Mouse (Mus musculus) stomach, postnatal 0 days (tissue): Measurements from ENCODE around the gene Fundc1. TPM values are rescaled to one million over a fixed set of nuclear protein-coding genes. Genes with fewer than 3 reads are reported as not detected.

ENCODE experiments used
- ATAC-seq: fragments of 200-750 bp; cut with Nextera tagmentation; 2 replicates; pipeline ENCODE4 v1.8.0; 2017; ENCODE audit not compliant: low FRiP score, low TSS enrichment
- DNase-seq: peaks from one replicate; pipeline ENCODE4 v3.0.0-alpha.2; 2016; ENCODE audit warnings: low spot score
- H3K27ac ChIP-seq: fragments of 300-500 bp; sonication (generic); replicated peaks from 2 replicates; pipeline ENCODE4 v1.5.1; 2014; ENCODE audit warnings: mild to moderate bottlenecking, control low read depth
- H3K27me3 ChIP-seq: fragments of 300-500 bp; sonication (generic); 2 replicates; pipeline ENCODE4 v1.6.1; 2014; ENCODE audit warnings: low read length; ENCODE audit not compliant: control insufficient read depth, insufficient read depth
- H3K36me3 ChIP-seq: fragments of 300-500 bp; sonication (generic); 2 replicates; pipeline ENCODE4 v1.6.1; 2014; ENCODE audit warnings: low read length, mixed read lengths; ENCODE audit not compliant: control insufficient read depth, insufficient read depth
- H3K4me1 ChIP-seq: fragments of 300-500 bp; sonication (generic); replicated peaks from 2 replicates; pipeline ENCODE4 v1.6.1; 2014; ENCODE audit warnings: antibody characterized with exemption; ENCODE audit not compliant: control insufficient read depth, insufficient read depth
- H3K4me2 ChIP-seq: fragments of 300-500 bp; sonication (generic); replicated peaks from 2 replicates; pipeline ENCODE4 v1.6.1; 2014; ENCODE audit warnings: low read depth, mild to moderate bottlenecking, control low read depth, moderate library complexity
- H3K4me3 ChIP-seq: fragments of 300-500 bp; sonication (generic); 2 replicates; pipeline ENCODE4 v1.5.1; 2014; ENCODE audit warnings: low read depth, low read length, control low read depth
- H3K9ac ChIP-seq: fragments of 300-500 bp; sonication (generic); 2 replicates; pipeline ENCODE4 v1.6.1; 2014; ENCODE audit warnings: mild to moderate bottlenecking, low read length, control low read depth, mixed read lengths
- H3K9me3 ChIP-seq: fragments of 300-500 bp; sonication (generic); 2 replicates; pipeline ENCODE4 v1.6.1; 2016; ENCODE audit warnings: low read length; ENCODE audit not compliant: control insufficient read depth
- CTCF ChIP-seq: IDR thresholded peaks from 2 replicates; pipeline ENCODE4 v1.5.1; 2016; ENCODE audit warnings: antibody characterized with exemption, low read depth, mild to moderate bottlenecking, moderate library complexity
- EP300 ChIP-seq: optimal IDR thresholded peaks from 2 replicates; pipeline ENCODE3; 2016; ENCODE audit warnings: antibody characterized with exemption
- WGBS: fragments of 180-500 bp; shearing (Covaris S2); extraction: QIAGEN DNeasy Blood & Tissue Kit; methylation state at CpG from one replicate; pipeline ENCODE4 v1.1.7; 2014; 5-methylcytosine and 5-hydroxymethylcytosine counted together
- polyA plus RNA-seq: library from polyadenylated mRNA; unstranded; fragments of >200 nt; fragmentation: Nextera tagmentation; extraction: Ambion mirVana; gene quantifications from 2 replicates; pipeline ENCODE4 v1.2.1, GENCODE M21; 2015

The Fundc1 gene
- polyA plus RNA-seq, 1 experiment from 2014 or later, result 37.4 TPM

- H3K9ac ChIP-seq, result no peak overlapping the region
- TF ChIP-seq EP300 (no peak), CTCF (no peak)
- peak; percentile 14 for DNase-seq
- ATAC-seq, result no peak
- no peaks in the 10 kb centered on the region for H3K9me3 ChIP-seq
- no peaks in the 10 kb centered on the region for H3K27me3 ChIP-seq
- no peak overlapping the region for H3K27ac ChIP-seq
- no peaks in the 10 kb centered on the region for H3K36me3 ChIP-seq
- whole genome bisulfite sequencing, result 27% methylated on average over 6 of the region's 6 CpGs
- H3K4me3 ChIP-seq, result no peak overlapping the region
- no peak overlapping the region for H3K4me2 ChIP-seq
- no peaks in the 10 kb centered on the region for H3K4me1 ChIP-seq
These were observed 24.9 kb downstream of the Fundc1 start for GRCm38 (mm10) chrX:17547143-17547806.

GRCm38 (mm10) chrX:17544860-17545492 lies 27.1 kb downstream of the Fundc1 start:
- H3K27ac ChIP-seq, result no peak overlapping the region
- TF ChIP-seq EP300 (no peak), CTCF (no peak)

GRCm38 (mm10) chrX:17537701-17538100 lies 34.4 kb downstream of the Fundc1 start:
- Histone ChIP-seq H3K9me3 (no peaks in the 10 kb centered on the region), H3K4me2 (no peak overlapping the region), H3K4me1 (no peaks in the 10 kb centered on the region), H3K9ac (no peak overlapping the region), H3K27ac (no peak overlapping the region), H3K27me3 (no peaks in the 10 kb centered on the region), H3K36me3 (no peaks in the 10 kb centered on the region), H3K4me3 (no peak overlapping the region)
- no peak for ATAC-seq
- 76% methylated on average over 4 of the region's 4 CpGs for WGBS
- TF ChIP-seq CTCF (no peak), EP300 (no peak)
- DNase-seq, result no peak

More at GRCm38 (mm10) chrX:17544860-17545492, 27.1 kb downstream of the Fundc1 start:
- no peak overlapping the region for H3K4me3 ChIP-seq
- no peak overlapping the region for H3K4me2 ChIP-seq
- DNase-seq (no peak), ATAC-seq (no peak)
- no peaks in the 10 kb centered on the region for H3K36me3 ChIP-seq
- no peaks in the 10 kb centered on the region for H3K27me3 ChIP-seq
- no peaks in the 10 kb centered on the region for H3K9me3 ChIP-seq
- H3K4me1 ChIP-seq, result no peaks in the 10 kb centered on the region
- no peak overlapping the region for H3K9ac ChIP-seq
- 22% methylated on average over 2 of the region's 2 CpGs for WGBS

GRCm38 (mm10) chrX:17527008-17527407 lies 45.1 kb downstream of the Fundc1 start:
- Histone ChIP-seq H3K4me1 (no peaks in the 10 kb centered on the region), H3K27me3 (no peaks in the 10 kb centered on the region), H3K9ac (no peak overlapping the region), H3K4me3 (no peak overlapping the region), H3K36me3 (no peaks in the 10 kb centered on the region), H3K4me2 (no peak overlapping the region), H3K27ac (no peak overlapping the region), H3K9me3 (no peaks in the 10 kb centered on the region)
- WGBS, result 68% methylated on average over 2 of the region's 2 CpGs
- TF ChIP-seq EP300, result no peak
- TF ChIP-seq CTCF, result no peak
- DNase-seq (no peak), ATAC-seq (no peak)

GRCm38 (mm10) chrX:17521221-17521716 lies 50.9 kb downstream of the Fundc1 start:
- H3K9me3 ChIP-seq, result no peaks in the 10 kb centered on the region
- H3K9ac ChIP-seq, result no peak overlapping the region
- H3K27me3 ChIP-seq, result no peaks in the 10 kb centered on the region
- TF ChIP-seq EP300, result no peak
- TF ChIP-seq CTCF, result no peak
- no peak overlapping the region for H3K4me3 ChIP-seq
- ATAC-seq (no peak), DNase-seq (no peak)
- H3K4me1 ChIP-seq, result no peaks in the 10 kb centered on the region
- WGBS, result 28% methylated on average over 3 of the region's 3 CpGs
- no peak overlapping the region for H3K4me2 ChIP-seq
- no peaks in the 10 kb centered on the region for H3K36me3 ChIP-seq
- no peak overlapping the region for H3K27ac ChIP-seq

- Histone ChIP-seq H3K4me1 (no peaks in the 10 kb centered on the region), H3K4me3 (no peak overlapping the region), H3K36me3 (no peaks in the 10 kb centered on the region), H3K9ac (no peak overlapping the region), H3K9me3 (no peaks in the 10 kb centered on the region), H3K27ac (no peak overlapping the region), H3K27me3 (no peaks in the 10 kb centered on the region), H3K4me2 (no peak overlapping the region)
- no peak for ATAC-seq
- TF ChIP-seq EP300 (no peak), CTCF (no peak)
- DNase-seq, result no peak
These were observed 52.0 kb downstream of the Fundc1 start for GRCm38 (mm10) chrX:17520086-17520485.
